Mouse (Mus musculus): ENCODE results near the gene Sapcd1.

Gene Sapcd1

DNA sequence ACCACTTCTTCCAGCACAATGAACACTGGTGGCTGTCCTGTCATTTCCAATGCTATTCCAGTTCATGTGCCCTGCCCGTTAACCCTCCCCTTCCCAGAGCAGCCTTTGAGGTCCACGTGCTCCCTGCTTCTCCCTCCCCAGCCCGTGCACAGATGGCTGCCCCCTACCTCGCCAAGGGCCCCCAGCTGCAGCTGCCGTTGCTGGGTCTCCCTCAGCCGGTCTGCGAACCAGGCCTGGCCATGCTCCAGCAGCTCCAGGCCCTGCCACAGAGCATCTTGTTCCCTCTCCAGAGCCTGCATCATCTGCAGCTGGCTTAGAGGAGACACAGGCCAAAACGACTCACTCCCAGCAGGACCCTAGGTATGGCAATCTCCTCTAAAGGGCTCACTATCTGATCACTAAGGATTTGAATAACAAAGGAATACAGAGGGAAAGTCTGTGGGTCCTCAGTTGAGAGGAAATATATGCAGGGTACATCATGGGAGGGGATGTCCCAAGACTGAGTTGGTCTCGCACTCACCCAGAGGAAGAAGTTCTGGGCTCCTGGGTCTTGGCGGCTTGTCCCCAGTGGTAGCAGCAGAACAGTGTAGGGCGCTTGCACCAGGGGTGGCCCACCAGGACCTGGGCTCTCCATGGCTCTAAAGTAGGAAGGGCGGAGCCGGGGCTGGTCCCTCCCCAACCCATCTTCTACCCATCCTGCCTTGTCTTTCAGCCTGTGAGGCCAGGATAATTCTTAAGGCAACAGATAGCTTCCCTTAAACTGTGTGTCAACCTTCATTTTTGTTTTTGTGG, at the start of gene Sapcd1:
Sapcd1 (minus strand) TSS at position 740 of the 792 bp plus-strand sequence.
- DNase-seq (ENCODE audit: low spot score in 2 of 2): peak in 1 of 2 experiments; percentile 62

GRCm38 (mm10) chr17:35077285-35077684, 49.5 kb upstream of the Sapcd1 start:
- DNase-seq (ENCODE audit: low spot score in 2 of 2): no peak

DNA sequence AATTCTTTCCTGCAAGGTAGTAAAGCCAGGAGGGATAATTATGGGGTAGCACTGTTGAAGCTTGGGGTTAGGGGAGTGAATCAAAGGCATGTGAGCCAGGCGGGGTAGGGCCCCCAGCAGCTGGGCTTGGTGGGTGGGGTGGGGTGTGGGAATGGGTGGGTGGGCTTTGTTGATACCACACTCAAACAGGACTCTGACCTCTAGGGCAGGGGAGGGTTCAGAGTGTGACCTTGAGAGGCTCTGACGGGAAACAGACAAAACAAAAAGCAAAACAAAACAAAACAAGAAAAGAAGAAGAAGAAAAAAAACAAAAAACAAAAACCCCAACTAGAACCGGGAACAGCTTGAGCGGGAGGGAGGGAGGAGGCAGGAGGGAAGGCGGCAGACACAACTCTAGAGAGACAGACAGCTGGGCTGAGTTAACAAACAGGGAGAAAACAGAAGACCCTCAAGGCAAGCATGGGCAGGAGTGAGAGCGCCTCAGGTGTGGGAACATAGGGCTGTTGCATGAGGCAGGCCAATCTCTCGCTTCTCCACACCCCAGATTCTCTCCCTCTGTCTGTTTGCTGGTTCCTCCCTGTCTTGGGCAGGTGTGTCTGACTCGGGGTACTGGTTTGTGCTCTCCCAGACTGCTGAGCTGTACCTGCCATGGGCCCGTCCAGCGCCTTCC, 48.8 kb upstream of the Sapcd1 start, which contains the start of gene Ly6g6e:
Ly6g6e (plus strand) TSS at position 396 of the 670 bp plus-strand sequence.
- DNase-seq (ENCODE audit: low spot score in 2 of 2): no peak

DNA sequence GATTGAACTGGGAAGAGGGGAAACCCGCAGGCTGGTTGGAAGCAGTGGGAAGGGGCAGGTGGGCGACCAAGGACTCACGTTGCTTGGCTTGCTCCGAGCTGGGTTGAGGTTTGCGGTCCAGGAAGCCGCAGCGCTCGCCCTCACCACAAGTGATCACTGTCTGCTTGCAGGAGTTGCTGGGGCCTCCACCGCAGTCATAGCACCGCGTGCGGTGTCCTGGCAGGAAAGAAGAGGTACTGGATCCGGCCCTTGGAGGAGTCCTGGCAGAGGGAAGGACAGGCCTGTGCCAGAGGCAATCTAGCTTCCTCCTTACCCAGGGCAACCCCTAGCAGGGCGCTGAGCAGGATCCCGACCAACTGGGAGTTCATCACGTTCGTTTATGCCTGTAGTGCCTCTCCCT, 46.3 kb upstream of the Sapcd1 start:
- DNase-seq (ENCODE audit: low spot score in 2 of 2): no peak

DNA sequence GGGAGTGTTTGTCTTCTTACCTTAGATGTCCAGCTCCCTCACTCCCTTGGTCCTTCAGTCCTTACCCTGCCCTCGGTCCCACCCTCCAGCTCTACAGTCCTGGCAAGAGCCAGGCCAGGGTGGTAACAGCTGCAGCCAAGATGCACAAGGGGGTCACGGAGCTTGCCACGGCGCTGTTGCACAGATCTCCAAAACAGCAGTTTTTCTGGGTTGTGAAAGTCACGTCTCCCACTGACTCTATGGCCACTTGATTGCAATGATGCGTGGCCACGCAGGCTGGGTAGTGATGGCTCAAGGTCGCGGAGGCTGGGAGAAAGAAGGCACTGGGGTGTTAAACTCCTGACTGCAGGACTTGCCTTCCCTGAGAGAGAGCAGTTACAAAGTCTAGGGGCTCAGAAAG, 43.6 kb upstream of the Sapcd1 start:
- no peak for DNase-seq (ENCODE audit: low spot score in 2 of 2)

DNA sequence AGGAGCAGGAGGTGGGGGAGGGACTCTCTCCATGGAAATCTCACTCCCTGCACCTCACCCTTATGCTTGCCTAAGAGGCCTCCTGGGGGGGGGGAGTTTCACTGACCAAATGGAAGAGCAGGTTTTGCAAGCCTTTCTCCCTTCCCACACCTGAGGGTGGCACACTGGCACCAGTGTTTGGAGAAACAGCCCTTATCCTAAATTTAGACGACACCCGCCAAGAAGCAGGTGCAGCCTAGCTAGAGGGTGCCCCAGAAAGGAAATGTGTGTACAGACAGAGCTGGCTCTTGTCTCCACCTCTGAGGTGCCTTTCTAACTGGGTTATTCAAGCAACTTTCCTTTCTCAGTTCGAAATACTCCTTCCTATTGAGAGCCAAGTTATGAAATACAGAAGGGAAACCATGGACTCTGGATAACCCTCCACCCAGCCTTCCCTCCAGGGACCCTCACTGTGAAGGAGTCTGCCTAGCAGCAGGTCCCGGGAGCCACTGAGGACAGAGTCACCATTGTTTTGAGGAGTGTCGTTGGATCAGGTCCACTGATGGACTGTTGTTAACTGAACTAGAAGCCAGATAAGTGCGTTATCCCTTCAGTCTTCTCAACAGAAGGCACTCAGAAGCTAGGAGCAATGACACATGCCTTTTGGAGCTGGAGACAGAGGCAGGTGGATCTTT, 42.9 kb upstream of the Sapcd1 start:
- no peak for DNase-seq (ENCODE audit: low spot score in 2 of 2)

- DNase-seq (ENCODE audit: low spot score in 2 of 2): no peak
These were observed 40.5 kb upstream of the Sapcd1 start for GRCm38 (mm10) chr17:35068213-35068914.

GRCm38 (mm10) chr17:35066084-35066483, 38.3 kb upstream of the Sapcd1 start, which contains the start of gene Mpig6b:
Mpig6b (minus strand) TSS chr17:35066184.
- DNase-seq (ENCODE audit: low spot score in 2 of 2): no peak

GRCm38 (mm10) chr17:35064951-35065947, 37.4 kb upstream of the Sapcd1 start, which contains the start of gene Ly6g6c:
Ly6g6c (plus strand) TSS chr17:35065388.
- peak in 1 of 2 experiments; percentile 65 for DNase-seq (ENCODE audit: low spot score in 2 of 2)

- DNase-seq (ENCODE audit: low spot score in 2 of 2): no peak
These were observed 36.6 kb upstream of the Sapcd1 start for GRCm38 (mm10) chr17:35064378-35064877.

- DNase-seq (ENCODE audit: low spot score in 2 of 2): no peak
These were observed 35.6 kb upstream of the Sapcd1 start for GRCm38 (mm10) chr17:35063466-35063865.

DNA sequence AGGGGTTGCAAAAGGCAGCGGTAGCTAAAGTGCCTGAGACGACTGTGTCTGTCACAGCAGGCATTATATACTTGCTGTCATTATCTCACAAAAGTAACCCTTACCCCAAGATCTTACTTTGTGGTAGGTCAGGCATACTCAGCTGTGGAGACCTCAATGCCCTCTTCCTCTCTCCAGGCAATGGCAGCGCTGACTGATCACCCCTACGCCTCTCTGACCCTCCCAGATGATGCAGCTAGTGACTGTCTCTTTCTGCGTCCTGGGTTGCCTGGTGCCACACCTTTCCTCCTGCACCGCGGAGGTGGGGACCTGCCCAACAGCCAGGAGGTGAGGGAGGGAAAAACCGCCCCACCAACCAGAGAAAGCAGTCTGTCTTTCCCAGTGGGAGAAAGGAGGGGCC, 33.5 kb upstream of the Sapcd1 start:
- DNase-seq (ENCODE audit: low spot score in 2 of 2): no peak

DNA sequence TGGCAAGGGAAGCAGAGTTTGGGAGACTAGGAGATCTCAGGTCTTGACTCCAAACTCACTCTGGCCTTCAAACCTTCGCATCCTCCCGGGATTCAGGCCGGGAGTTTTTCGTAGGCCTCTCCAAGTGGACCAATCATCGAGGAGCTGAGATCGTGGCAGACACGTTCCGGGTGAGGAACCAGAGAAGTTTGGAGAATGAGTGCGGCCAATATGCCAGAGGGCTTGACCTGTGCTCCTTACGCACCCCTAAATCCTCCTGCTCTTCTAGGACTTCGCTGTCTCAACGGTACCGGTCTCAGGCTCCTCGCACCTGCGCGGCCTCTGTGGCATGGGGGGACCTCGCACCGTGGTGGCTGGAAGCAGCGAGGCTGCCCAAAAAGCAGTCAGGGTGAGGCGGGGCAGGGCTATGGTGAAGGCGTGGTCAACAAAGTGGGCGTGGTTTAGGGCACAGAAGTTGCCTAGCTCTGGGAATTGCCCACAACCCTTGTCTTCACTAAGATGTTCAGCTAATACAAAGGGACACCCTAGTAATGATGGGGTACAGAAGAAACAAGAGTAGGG, 33.0 kb upstream of the Sapcd1 start:
- DNase-seq (ENCODE audit: low spot score in 2 of 2): no peak

GRCm38 (mm10) chr17:35060071-35060470, 32.3 kb upstream of the Sapcd1 start:
- DNase-seq (ENCODE audit: low spot score in 2 of 2): no peak

- peak; percentile 90 to 95 for DNase-seq (ENCODE audit: low spot score in 2 of 2)
These were observed 31.4 kb upstream of the Sapcd1 start, which contains the start of gene Ddah2 for GRCm38 (mm10) chr17:35058911-35059892. Ddah2 (plus strand) TSS chr17:35059035.

DNA sequence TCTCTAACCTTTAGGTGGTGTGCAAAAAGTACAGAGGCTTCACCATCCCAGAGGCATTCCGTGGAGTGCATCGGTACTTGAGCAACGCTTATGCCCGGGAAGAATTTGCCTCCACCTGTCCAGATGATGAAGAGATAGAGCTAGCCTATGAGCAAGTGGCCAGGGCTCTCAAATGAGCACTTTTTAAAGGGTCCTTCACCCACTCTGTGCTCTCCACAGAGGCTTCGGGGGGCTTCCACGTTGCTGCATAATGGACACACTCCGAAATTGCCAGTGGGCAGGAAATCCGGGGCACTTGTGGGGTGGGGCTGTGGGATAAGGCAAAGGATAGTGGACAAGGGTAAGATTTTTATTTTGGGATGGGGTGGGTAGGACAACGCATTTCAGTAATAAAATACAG, 30.5 kb upstream of the Sapcd1 start:
- DNase-seq (ENCODE audit: low spot score in 2 of 2): no peak

- DNase-seq (ENCODE audit: low spot score in 2 of 2): no peak
These were observed 29.3 kb upstream of the Sapcd1 start for GRCm38 (mm10) chr17:35057090-35057489.

DNA sequence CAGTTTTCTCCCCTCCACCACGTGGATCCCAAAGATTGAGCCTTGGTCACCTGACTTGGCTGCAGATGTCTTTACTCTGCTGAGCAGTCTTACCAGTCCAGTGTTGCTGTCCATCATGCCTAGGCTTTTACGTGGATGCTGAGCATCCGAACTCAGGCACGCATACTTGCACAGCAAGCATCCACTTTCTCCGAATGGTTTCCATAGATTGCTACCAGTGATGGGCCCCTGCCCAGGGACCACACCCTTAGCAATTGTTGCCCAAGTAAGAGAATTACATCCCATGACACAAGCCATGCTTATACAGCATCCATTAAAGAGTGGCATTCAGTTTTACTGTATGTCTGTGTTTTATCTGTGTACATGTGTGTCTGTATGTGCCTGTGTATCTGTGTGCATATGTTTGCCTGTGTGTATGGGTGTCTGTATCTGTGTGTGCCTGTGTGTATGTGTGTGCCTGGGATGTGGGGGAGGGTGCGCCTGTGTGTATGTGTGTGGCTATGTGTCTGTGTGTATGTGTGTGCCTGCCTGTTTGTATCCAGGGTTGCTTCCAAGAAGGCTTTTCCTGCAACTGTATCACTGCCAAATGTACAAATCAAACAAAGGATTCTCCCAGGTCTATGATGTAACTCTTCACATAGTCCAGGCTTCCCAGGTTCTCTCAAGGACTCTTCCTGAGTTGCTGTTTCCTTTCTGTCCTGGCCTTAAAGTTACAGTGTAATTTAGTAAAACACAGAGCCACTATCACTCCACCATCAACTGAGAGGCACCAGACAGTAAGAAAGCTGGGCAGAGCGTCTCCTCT, 28.1 kb upstream of the Sapcd1 start:
- no peak for DNase-seq (ENCODE audit: low spot score in 2 of 2)
